Mouse (Mus musculus): ENCODE results near the gene Slc35e2. TPM values are rescaled to one million over a fixed set of nuclear protein-coding genes. Genes with fewer than 3 reads are reported as not detected.

The Slc35e2 gene
- 12.3 and 16.4 TPM in 2 replicates for polyA plus RNA-seq (2015; fragmentation: Nextera tagmentation; extraction: Ambion mirVana)

GRCm38 (mm10) chr4:155601091-155601996 lies at the start of gene Slc35e2:
TSS of gene Slc35e2 (plus strand) at chr4:155601416.
- Histone ChIP-seq H3K27ac (ENCODE audit: low read depth, low read length) (peak within 1 kb of the TSS; percentile 100), H3K4me2 (ENCODE audit: low read length) (peak within 1 kb of the TSS; percentile 59), H3K9me3 (ENCODE audit: control insufficient read depth, low read length) (no peaks in the 10 kb centered on the region), H3K4me3 (ENCODE audit: low read length) (peak within 1 kb of the TSS; percentile 91), H3K27me3 (replicated peaks; ENCODE audit: control insufficient read depth, insufficient read depth, low read length) (no peaks in the 10 kb centered on the region), H3K36me3 (ENCODE audit: control insufficient read depth, insufficient read depth, low read length) (no peaks in the 10 kb centered on the region), H3K4me1 (ENCODE audit: control insufficient read depth, insufficient read depth, low read depth, low read length) (peaks cover 11% of the 10 kb centered on the region), H3K9ac (ENCODE audit: low read depth, low read length) (peak within 1 kb of the TSS; percentile 94)
- under 1% methylated on average over 60 of the region's 65 CpGs for WGBS
- ATAC-seq: peak; percentile 97

GRCm38 (mm10) chr4:155552917-155553532 lies 48.2 kb upstream of the Slc35e2 start:
- no peak overlapping the region for H3K27ac ChIP-seq (ENCODE audit: low read depth, low read length)
- H3K36me3 ChIP-seq (ENCODE audit: control insufficient read depth, insufficient read depth, low read length): peaks cover 33% of the 10 kb centered on the region
- WGBS: 88% methylated on average over 6 of the region's 6 CpGs
- ATAC-seq: no peak
- no peaks in the 10 kb centered on the region for H3K4me1 ChIP-seq (ENCODE audit: control insufficient read depth, insufficient read depth, low read depth, low read length)
- H3K4me2 ChIP-seq (ENCODE audit: low read length): no peak overlapping the region
- no peak overlapping the region for H3K4me3 ChIP-seq (ENCODE audit: low read length)
- no peaks in the 10 kb centered on the region for H3K9me3 ChIP-seq (ENCODE audit: control insufficient read depth, low read length)
- H3K9ac ChIP-seq (ENCODE audit: low read depth, low read length): no peak overlapping the region
- no peaks in the 10 kb centered on the region for H3K27me3 ChIP-seq (replicated peaks; ENCODE audit: control insufficient read depth, insufficient read depth, low read length)

- no peak for ATAC-seq
- H3K36me3 ChIP-seq (ENCODE audit: control insufficient read depth, insufficient read depth, low read length): peaks cover 46% of the 10 kb centered on the region
Observed at GRCm38 (mm10) chr4:155554880-155555279, 46.3 kb upstream of the Slc35e2 start.

GRCm38 (mm10) chr4:155555464-155555863 lies 45.8 kb upstream of the Slc35e2 start:
- WGBS: 73% methylated on average over 1 of the region's 1 CpGs
- Histone ChIP-seq H3K27me3 (replicated peaks; ENCODE audit: control insufficient read depth, insufficient read depth, low read length) (no peaks in the 10 kb centered on the region), H3K27ac (ENCODE audit: low read depth, low read length) (no peak overlapping the region), H3K4me2 (ENCODE audit: low read length) (no peak overlapping the region), H3K9me3 (ENCODE audit: control insufficient read depth, low read length) (no peaks in the 10 kb centered on the region), H3K9ac (ENCODE audit: low read depth, low read length) (no peak overlapping the region), H3K36me3 (ENCODE audit: control insufficient read depth, insufficient read depth, low read length) (peaks cover 52% of the 10 kb centered on the region), H3K4me1 (ENCODE audit: control insufficient read depth, insufficient read depth, low read depth, low read length) (no peaks in the 10 kb centered on the region), H3K4me3 (ENCODE audit: low read length) (no peak overlapping the region)
- no peak for ATAC-seq

More at GRCm38 (mm10) chr4:155554880-155555279, 46.3 kb upstream of the Slc35e2 start:
- Histone ChIP-seq H3K27me3 (replicated peaks; ENCODE audit: control insufficient read depth, insufficient read depth, low read length) (no peaks in the 10 kb centered on the region), H3K9ac (ENCODE audit: low read depth, low read length) (no peak overlapping the region), H3K4me3 (ENCODE audit: low read length) (no peak overlapping the region), H3K4me1 (ENCODE audit: control insufficient read depth, insufficient read depth, low read depth, low read length) (no peaks in the 10 kb centered on the region), H3K27ac (ENCODE audit: low read depth, low read length) (no peak overlapping the region), H3K9me3 (ENCODE audit: control insufficient read depth, low read length) (no peaks in the 10 kb centered on the region), H3K4me2 (ENCODE audit: low read length) (no peak overlapping the region)
- WGBS: 75% methylated on average over 4 of the region's 4 CpGs

- Histone ChIP-seq H3K4me2 (ENCODE audit: low read length) (no peak overlapping the region), H3K4me1 (ENCODE audit: control insufficient read depth, insufficient read depth, low read depth, low read length) (peaks cover 11% of the 10 kb centered on the region), H3K9me3 (ENCODE audit: control insufficient read depth, low read length) (no peaks in the 10 kb centered on the region), H3K27ac (ENCODE audit: low read depth, low read length) (no peak overlapping the region), H3K36me3 (ENCODE audit: control insufficient read depth, insufficient read depth, low read length) (peaks cover 37% of the 10 kb centered on the region), H3K9ac (ENCODE audit: low read depth, low read length) (no peak overlapping the region), H3K4me3 (ENCODE audit: low read length) (no peak overlapping the region), H3K27me3 (replicated peaks; ENCODE audit: control insufficient read depth, insufficient read depth, low read length) (no peaks in the 10 kb centered on the region)
- ATAC-seq: no peak
- 88% methylated on average over 6 of the region's 6 CpGs for WGBS
Observed at GRCm38 (mm10) chr4:155559454-155559853, 41.8 kb upstream of the Slc35e2 start.

GRCm38 (mm10) chr4:155560932-155561331 lies 40.3 kb upstream of the Slc35e2 start:
- Histone ChIP-seq H3K9me3 (ENCODE audit: control insufficient read depth, low read length) (no peaks in the 10 kb centered on the region), H3K27ac (ENCODE audit: low read depth, low read length) (no peak overlapping the region), H3K9ac (ENCODE audit: low read depth, low read length) (no peak overlapping the region), H3K27me3 (replicated peaks; ENCODE audit: control insufficient read depth, insufficient read depth, low read length) (no peaks in the 10 kb centered on the region), H3K36me3 (ENCODE audit: control insufficient read depth, insufficient read depth, low read length) (peaks cover 32% of the 10 kb centered on the region), H3K4me1 (ENCODE audit: control insufficient read depth, insufficient read depth, low read depth, low read length) (peaks cover 21% of the 10 kb centered on the region), H3K4me2 (ENCODE audit: low read length) (no peak overlapping the region), H3K4me3 (ENCODE audit: low read length) (no peak overlapping the region)
- 57% methylated on average over 2 of the region's 2 CpGs for WGBS
- no peak for ATAC-seq

- peaks cover 21% of the 10 kb centered on the region for H3K4me1 ChIP-seq (ENCODE audit: control insufficient read depth, insufficient read depth, low read depth, low read length)
- no peaks in the 10 kb centered on the region for H3K9me3 ChIP-seq (ENCODE audit: control insufficient read depth, low read length)
- peak within 1 kb of the TSS; percentile 91 for H3K4me2 ChIP-seq (ENCODE audit: low read length)
- no peak for ATAC-seq
- peak within 1 kb of the TSS; percentile 51 for H3K9ac ChIP-seq (ENCODE audit: low read depth, low read length)
- no peaks in the 10 kb centered on the region for H3K27me3 ChIP-seq (replicated peaks; ENCODE audit: control insufficient read depth, insufficient read depth, low read length)
- H3K36me3 ChIP-seq (ENCODE audit: control insufficient read depth, insufficient read depth, low read length): peaks cover 29% of the 10 kb centered on the region
- peak within 1 kb of the TSS; percentile 88 for H3K4me3 ChIP-seq (ENCODE audit: low read length)
- WGBS: 76% methylated on average over 7 of the region's 7 CpGs
- peak within 1 kb of the TSS; percentile 93 for H3K27ac ChIP-seq (ENCODE audit: low read depth, low read length)
Observed at GRCm38 (mm10) chr4:155561661-155562442, 39.4 kb upstream of the Slc35e2 start, which contains the start of gene Nadk. TSS of gene Nadk (plus strand) at chr4:155562378.

GRCm38 (mm10) chr4:155562725-155563399 lies 38.4 kb upstream of the Slc35e2 start:
- ATAC-seq: no peak
- peak overlapping the region; percentile 51 for H3K9ac ChIP-seq (ENCODE audit: low read depth, low read length)
- H3K4me2 ChIP-seq (ENCODE audit: low read length): peak overlapping the region; percentile 91
- peak overlapping the region; percentile 88 for H3K4me3 ChIP-seq (ENCODE audit: low read length)
- no peaks in the 10 kb centered on the region for H3K9me3 ChIP-seq (ENCODE audit: control insufficient read depth, low read length)
- peaks cover 21% of the 10 kb centered on the region for H3K4me1 ChIP-seq (ENCODE audit: control insufficient read depth, insufficient read depth, low read depth, low read length)
- H3K36me3 ChIP-seq (ENCODE audit: control insufficient read depth, insufficient read depth, low read length): peaks cover 24% of the 10 kb centered on the region
- 4% methylated on average over 19 of the region's 19 CpGs for WGBS
- H3K27me3 ChIP-seq (replicated peaks; ENCODE audit: control insufficient read depth, insufficient read depth, low read length): no peaks in the 10 kb centered on the region
- peak overlapping the region; percentile 93 for H3K27ac ChIP-seq (ENCODE audit: low read depth, low read length)
